Comparison of ENCODE assay signal across 8 mouse cellular contexts in genomic region chr1:74460273-74460672, GRCm38 (mm10). TPM values are rescaled to one million over a fixed set of nuclear protein-coding genes. Genes with fewer than 3 reads are reported as not detected.
DNase-seq lines count a peak whose midpoint lies in the region; ATAC-seq lines count a peak whose summit lies in the region.

No protein-coding gene starts in this region.

- intact Hi-C loops in heart, postnatal 25 days (cut with DNase I) = loop anchor here (2.0 kb wide), 1 partner anchor 299 kb away; no protein-coding TSS in a partner anchor

- ATAC-seq in erythroid progenitor cell, adult 5-6 weeks (replicated peaks; ENCODE audit: low FRiP score, poor library complexity, severe bottlenecking) = no peak

- peak; percentile 22 for DNase-seq in heart, adult 8-10 months (ENCODE audit: low spot score)
- DNase-seq in heart, postnatal 25 days (ENCODE audit: low spot score) = no peak
- peak; percentile 63 for DNase-seq in 3T3-L1 (ENCODE audit: low read depth, low spot score)
- DNase-seq in T-cell, adult 2 months (ENCODE audit: low spot score) = peak; percentile 8
- DNase-seq in embryo, embryonic 10.5 days (ENCODE audit: low spot score) = peak; percentile 59
- peak; percentile 52 for DNase-seq in kidney, postnatal 14 days
- DNase-seq in mesoderm, embryonic 11.5 days (ENCODE audit: low read depth, low spot score) = peak; percentile 7

RNA-seq across cellular contexts. Expression of gene Cnot9, which starts 45.6 kb away (rescaled TPM):
- 10 to 100 TPM in 3 of 4 experiments, 1 to 10 TPM in 1; 9.4 to 12.8 (median 11.6) TPM for total RNA-seq in heart, adult 8-10 months (2022)
- total RNA-seq in heart, postnatal 25 days (2021) = 10 to 100 TPM; 12.5 to 14.7 TPM
- total RNA-seq in erythroid progenitor cell, adult 5-6 weeks (2015; ENCODE audit: low replicate concordance) = 28.5 and 39.6 TPM in 2 replicates
- total RNA-seq in erythroid progenitor cell, adult 5-6 weeks (2017; ENCODE audit: low replicate concordance) = 19.6 and 43.3 TPM in 2 replicates

RNA-seq across cellular contexts. Expression of gene Vil1, which starts 51.1 kb away (rescaled TPM):
- 1 to 10 TPM in 3 of 4 experiments, under 1 TPM in 1; 0.98 to 2.0 (median 1.7) TPM for total RNA-seq in heart, adult 8-10 months (2022)
- total RNA-seq in heart, postnatal 25 days (2021) = 1 to 10 TPM in 1 of 2 experiments, under 1 TPM in 1; 0.57 to 1.0 TPM
- total RNA-seq in erythroid progenitor cell, adult 5-6 weeks (2015; ENCODE audit: low replicate concordance) = not detected in 2 replicates
- 0.64 TPM in 1 of 2 replicates, not detected in the other for total RNA-seq in erythroid progenitor cell, adult 5-6 weeks (2017; ENCODE audit: low replicate concordance)
